In genomic region chr3:131078719-131079118, GRCm38 (mm10) we compare ENCODE assay signal across 21 mouse cellular contexts.
"Had no signal": no experiment of that assay in that cellular context is flagged by ENCODE, and none has a peak within 500 bp of the region (broad histone marks: within the 10 kb centered on the region; RNA-seq: fewer than 3 reads in every experiment).

No protein-coding gene starts in this region.

- H3K9me3 ChIP-seq: limb, embryonic 10.5 days; limb, embryonic 13.5 days; liver, embryonic 12.5 days; liver, embryonic 15.5 days; lung, embryonic 15.5 days; neural tube, embryonic 13.5 days; stomach, embryonic 15.5 days had no signal

- H3K27ac ChIP-seq: limb, embryonic 10.5 days; limb, embryonic 13.5 days; liver, embryonic 12.5 days; liver, embryonic 15.5 days; lung, embryonic 15.5 days; neural tube, embryonic 13.5 days; stomach, embryonic 15.5 days had no signal

- H3K27me3 ChIP-seq: lung, embryonic 15.5 days; stomach, embryonic 15.5 days had no signal

- H3K36me3 ChIP-seq: limb, embryonic 10.5 days; limb, embryonic 13.5 days; liver, embryonic 12.5 days; liver, embryonic 15.5 days; lung, embryonic 15.5 days; neural tube, embryonic 13.5 days; stomach, embryonic 15.5 days had no signal

- DNase-seq: kidney, adult 18-20 months; kidney, adult 9 months; kidney, postnatal 14 days; kidney, postnatal 4 days; liver; lung, adult 18-20 months; lung, postnatal 14 days; lung, postnatal 4 days; retina, postnatal 1 day; right cerebral cortex, postnatal 25 days; spleen, adult 18-20 months; thymus, postnatal 25 days had no signal

- H3K9ac ChIP-seq: limb, embryonic 13.5 days; liver, embryonic 12.5 days; liver, embryonic 15.5 days; lung, embryonic 15.5 days; neural tube, embryonic 13.5 days; stomach, embryonic 15.5 days had no signal

- ATAC-seq: intestine, embryonic 16.5 days; liver, embryonic 12.5 days had no signal

- H3K4me1 ChIP-seq: limb, embryonic 13.5 days; liver, embryonic 12.5 days; liver, embryonic 15.5 days; lung, embryonic 15.5 days; neural tube, embryonic 13.5 days; stomach, embryonic 15.5 days had no signal

- H3K4me3 ChIP-seq: limb, embryonic 10.5 days; limb, embryonic 13.5 days; liver, embryonic 12.5 days; liver, embryonic 15.5 days; lung, embryonic 15.5 days; myocyte; neural tube, embryonic 13.5 days; stomach, embryonic 15.5 days had no signal

- H3K4me2 ChIP-seq: limb, embryonic 13.5 days; liver, embryonic 12.5 days; liver, embryonic 15.5 days; lung, embryonic 15.5 days; neural tube, embryonic 13.5 days; stomach, embryonic 15.5 days had no signal
